Mouse (Mus musculus) lung, postnatal 0 days (tissue): ENCODE measurements around the gene Rplp1.

Experiments
- CTCF ChIP-seq: IDR thresholded peaks from 2 replicates; pipeline ENCODE4 v1.5.1; 2016; ENCODE audit warnings: antibody characterized with exemption, mild to moderate bottlenecking
- EP300 ChIP-seq: IDR thresholded peaks from 2 replicates; pipeline ENCODE4 v1.6.1; 2016; ENCODE audit warnings: antibody characterized with exemption, mild to moderate bottlenecking, control low read depth

- TF ChIP-seq CTCF = no peak
- no peak for TF ChIP-seq EP300
Measured at GRCm38 (mm10) chr9:61960753-61961152, 46.4 kb upstream of the Rplp1 start.
